Mouse (Mus musculus): ENCODE measurements at regions not wholly inside any gene's neighbourhood (a gene's known extent, or its start where the extent isn't known, plus 50 kb on each side); places are given as distances from the start of the nearest gene placed in this dataset.

- no peak for DNase-seq
These were observed 78.0 kb upstream of the Akt3 start for GRCm38 (mm10) chr1:177335961-177336360.

- no peak for DNase-seq
These were observed 65.4 kb upstream of the Akt3 start for GRCm38 (mm10) chr1:177323366-177323765.

GRCm38 (mm10) chr1:177322745-177323299 is 64.8 kb upstream of the Akt3 start:
- peak; percentile 24 for DNase-seq

- no peak for DNase-seq
These were observed 64.3 kb upstream of the Akt3 start for GRCm38 (mm10) chr1:177322307-177322685.

- DNase-seq = peak; percentile 14
These were observed 63.8 kb upstream of the Akt3 start for GRCm38 (mm10) chr1:177321655-177322306.

- DNase-seq = no peak
These were observed 50.3 kb upstream of the Akt3 start for GRCm38 (mm10) chr1:177308213-177308872.

Measured in adrenal gland, postnatal 14 days (tissue).